Mouse (Mus musculus): ENCODE results near the gene Lyrm4.

The Lyrm4 gene

GRCm38 (mm10) chr13:36105591-36105990 is 11.7 kb downstream of the Lyrm4 start:
- no peak for DNase-seq (ENCODE audit: low read depth, low spot score)

DNA sequence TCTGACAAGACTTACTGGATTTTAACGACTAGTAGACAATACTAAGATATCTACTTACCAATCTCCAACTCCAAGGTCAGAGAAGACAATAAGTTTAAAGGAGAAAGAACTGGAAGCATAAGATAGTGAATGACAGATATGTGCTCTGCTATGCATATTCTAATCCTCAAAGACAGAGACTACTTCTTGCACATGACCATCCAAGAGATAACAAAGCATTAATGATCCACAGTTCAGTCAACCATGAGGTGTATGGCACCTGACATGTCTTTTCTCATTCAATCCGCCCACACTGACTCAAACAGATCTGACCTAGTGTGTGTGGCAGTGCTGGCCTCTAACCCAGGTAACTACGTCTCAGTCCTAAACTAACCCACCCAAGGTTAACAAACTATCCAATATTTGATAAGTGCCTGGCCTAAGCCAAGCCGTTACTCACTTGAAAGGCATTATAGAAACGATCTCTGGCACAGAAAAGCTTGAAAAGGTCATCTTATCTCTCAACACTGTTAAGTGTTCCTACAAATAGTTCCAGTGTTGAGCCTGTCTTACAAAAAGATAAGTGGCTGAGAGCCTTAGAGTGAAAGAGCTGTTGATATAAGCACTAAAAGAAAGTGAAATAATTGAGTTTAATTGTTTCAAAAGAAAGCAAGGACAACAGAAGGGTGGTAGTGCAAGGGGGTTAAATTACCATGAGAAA is 20.5 kb downstream of the Lyrm4 start:
- DNase-seq (ENCODE audit: low read depth, low spot score) = no peak

DNA sequence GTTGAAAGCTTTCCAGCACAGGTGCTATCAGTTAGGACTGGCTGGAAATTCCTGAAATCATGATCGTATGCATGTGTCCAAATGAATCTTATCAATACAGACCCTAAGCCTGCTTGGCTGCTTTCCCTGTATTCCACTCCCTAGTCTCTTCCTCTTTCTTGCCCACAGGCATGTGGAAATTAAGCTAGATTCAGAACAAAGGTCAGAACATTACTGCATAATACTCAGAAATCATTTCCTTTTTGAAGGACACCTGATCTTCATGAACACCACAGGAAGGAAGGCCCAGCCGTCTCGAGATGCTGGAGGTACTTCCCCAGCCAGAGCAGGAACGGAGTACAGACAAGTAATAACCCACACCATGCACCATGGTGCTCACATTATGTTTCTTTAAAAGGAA is 29.2 kb downstream of the Lyrm4 start:
- DNase-seq (ENCODE audit: low read depth, low spot score) = no peak

GRCm38 (mm10) chr13:36087427-36087826 is 29.9 kb downstream of the Lyrm4 start:
- DNase-seq (ENCODE audit: low read depth, low spot score) = no peak

DNA sequence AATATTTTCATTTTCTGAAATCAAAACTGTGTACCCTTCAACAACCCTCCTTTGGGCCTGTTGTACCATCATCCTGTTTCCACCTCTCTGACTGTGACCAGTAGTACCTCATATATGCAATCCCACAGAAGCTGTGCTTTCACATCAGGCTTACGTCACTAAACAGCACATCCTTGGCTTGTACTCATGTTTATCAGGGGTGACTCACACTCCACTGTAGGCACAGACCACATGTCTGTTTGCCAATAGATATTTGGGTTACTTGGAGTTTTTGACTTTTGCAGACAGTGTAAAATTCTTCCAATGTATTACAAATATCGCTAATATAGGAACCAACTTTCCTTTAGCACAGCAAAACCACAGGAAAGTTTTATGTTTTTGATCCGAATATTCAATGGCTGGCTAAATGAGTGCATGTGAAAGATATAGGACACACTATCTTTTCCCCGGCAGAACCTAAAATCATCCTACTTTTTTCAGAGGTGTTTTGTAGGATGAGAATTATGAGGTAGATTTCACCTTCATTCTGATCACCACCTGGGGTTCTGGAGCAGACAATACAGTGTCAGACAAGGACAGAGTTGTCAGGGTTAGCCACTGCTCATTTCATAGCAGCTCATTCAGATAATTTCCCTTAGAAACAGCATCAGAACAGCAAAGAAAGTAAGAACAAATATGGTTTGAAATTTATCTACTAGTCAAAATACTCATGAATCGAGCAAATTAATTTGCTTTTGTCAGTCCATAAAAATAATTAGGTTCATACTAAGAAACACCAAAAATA is 30.5 kb downstream of the Lyrm4 start:
- DNase-seq (ENCODE audit: low read depth, low spot score) = no peak

GRCm38 (mm10) chr13:36085971-36086370 is 31.4 kb downstream of the Lyrm4 start:
- DNase-seq (ENCODE audit: low read depth, low spot score) = no peak

DNA sequence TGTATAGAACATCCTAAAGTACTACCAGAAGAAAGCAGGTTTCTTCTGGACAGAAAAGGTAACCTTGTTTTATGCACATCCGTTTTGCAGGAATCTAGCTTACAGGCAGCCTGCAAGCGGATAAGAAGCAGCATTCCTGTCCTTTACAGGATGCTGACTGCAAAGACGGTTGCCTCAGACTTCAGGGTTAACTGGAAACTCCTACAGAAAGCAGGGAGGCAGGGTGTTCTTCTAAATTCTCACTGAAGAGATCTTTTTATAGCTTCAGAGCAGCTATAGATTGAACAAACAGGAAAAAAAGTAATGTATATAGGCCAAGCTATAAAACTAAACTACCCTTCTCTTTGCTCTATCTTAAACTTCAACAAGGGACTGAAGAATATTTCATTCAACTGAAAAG is 32.6 kb downstream of the Lyrm4 start:
- no peak for DNase-seq (ENCODE audit: low read depth, low spot score)

GRCm38 (mm10) chr13:36081591-36081990 is 35.7 kb downstream of the Lyrm4 start:
- DNase-seq (ENCODE audit: low read depth, low spot score) = no peak

DNA sequence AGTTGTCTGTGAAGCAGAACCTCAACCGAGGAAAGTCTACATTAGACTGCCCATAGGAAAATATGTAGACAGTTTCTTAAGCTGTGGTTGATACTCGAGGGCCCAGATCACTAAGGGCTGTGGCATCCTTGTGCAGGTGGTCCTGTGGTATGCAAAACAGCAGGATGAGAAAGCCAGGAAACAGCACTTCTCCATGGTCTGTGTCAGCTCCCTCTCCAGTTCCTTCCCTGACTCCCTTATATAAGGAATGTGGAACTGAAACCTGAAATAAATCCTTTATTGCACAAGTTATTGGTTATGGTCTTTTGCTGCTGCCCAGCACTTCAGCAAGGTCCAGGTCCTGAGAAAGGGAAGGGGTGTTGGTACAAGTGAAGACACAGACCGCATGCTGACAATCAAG is 42.8 kb downstream of the Lyrm4 start:
- DNase-seq (ENCODE audit: low read depth, low spot score) = no peak

GRCm38 (mm10) chr13:36066676-36067075 is 50.6 kb downstream of the Lyrm4 start:
- DNase-seq (ENCODE audit: low read depth, low spot score) = no peak

DNA sequence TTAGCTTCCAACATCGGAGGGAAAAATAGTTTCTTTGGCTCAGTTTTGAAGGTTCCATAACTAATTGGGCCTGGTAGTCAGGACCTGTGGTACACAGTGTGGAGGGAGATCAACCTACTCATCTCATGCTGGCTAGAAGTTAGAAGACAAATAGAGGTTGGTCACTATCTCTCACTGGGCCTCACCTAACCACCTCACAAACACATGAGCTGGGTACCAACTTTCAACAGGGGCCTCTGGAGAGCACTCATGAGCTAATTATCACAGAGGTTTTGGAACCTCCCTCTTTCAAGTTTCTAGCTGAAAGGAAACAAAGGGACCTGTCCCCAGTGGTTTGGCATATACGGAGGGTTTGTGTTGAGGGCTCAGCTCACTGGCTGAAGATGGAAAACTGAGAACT is 59.8 kb downstream of the Lyrm4 start:
- DNase-seq (ENCODE audit: low read depth, low spot score) = no peak

DNA sequence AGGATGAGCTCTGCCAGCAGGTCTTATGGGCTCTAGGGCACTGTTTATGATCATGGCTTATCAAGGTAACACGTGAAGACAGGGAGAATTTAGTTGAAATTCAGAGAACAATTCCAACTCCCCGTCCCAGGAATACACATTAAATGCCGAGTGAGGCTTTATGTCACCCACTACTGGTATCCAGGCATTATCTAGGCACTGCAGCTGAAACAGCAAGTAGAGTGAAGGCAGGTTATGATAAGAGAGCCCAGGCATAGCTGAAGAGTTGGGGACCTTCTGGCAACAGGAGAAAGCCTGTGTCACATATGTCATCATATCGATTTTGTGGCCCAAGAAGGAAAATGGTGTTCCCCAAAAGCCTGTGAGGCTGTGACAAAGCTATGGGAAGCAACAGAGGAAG is 60.4 kb downstream of the Lyrm4 start:
- no peak for DNase-seq (ENCODE audit: low read depth, low spot score)

DNA sequence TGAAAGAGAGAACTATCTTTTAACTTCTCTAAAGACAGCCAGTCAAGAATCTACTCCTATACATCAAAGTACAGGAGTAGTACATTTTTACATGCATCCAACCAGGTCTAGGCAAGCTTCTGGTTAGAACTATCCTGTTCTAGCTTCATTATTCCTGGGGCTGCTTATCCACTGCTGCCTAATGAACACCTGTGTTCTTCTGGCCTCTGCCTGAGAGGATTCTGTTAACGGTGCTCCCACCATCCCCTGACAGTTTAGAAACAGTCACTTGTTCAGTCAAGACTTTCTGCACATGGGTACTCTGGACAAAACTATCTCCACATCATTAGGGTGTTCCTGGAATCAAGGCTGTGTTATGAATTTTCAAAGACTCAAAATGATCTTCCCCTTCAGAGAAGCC is 60.8 kb downstream of the Lyrm4 start:
- no peak for DNase-seq (ENCODE audit: low read depth, low spot score)

DNA sequence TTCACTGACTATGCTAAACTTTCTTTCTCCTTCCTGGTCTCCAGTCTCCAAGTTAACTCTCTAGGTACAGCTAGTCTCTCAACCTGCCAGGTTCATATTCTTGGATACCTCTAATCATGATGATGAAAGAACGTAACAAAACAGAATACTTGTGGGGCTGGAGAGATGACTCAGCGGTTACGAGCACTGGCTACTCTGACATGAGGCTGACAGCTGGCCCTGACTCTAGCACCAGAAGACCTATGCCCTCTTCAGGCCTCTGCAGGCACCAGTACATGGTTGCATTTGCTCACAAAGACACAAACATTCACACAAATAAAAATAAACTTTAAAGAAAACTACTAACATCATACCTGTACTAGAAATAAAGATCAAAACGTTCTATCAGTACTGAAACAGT is 81.8 kb downstream of the Lyrm4 start:
- DNase-seq (ENCODE audit: low read depth, low spot score) = no peak

DNA sequence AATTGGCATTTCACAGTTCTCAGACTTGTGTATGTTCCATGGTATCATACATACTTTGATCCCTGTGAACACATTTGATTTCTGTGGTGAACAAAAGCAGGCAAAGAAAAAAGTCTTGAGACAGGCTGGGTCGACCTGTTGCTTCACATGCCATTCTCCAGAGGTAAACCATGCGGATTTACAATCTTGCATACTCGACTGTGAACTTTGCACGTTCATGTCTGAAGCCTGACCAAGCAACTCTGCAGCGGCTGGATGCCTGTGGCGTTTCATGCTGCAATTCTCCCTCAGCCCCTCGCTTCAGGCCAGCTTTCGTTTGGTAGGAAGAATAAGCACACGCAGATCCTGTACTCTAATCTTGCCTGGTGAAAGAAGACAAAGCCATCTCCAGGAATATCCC is 85.4 kb downstream of the Lyrm4 start:
- DNase-seq (ENCODE audit: low read depth, low spot score) = no peak

DNA sequence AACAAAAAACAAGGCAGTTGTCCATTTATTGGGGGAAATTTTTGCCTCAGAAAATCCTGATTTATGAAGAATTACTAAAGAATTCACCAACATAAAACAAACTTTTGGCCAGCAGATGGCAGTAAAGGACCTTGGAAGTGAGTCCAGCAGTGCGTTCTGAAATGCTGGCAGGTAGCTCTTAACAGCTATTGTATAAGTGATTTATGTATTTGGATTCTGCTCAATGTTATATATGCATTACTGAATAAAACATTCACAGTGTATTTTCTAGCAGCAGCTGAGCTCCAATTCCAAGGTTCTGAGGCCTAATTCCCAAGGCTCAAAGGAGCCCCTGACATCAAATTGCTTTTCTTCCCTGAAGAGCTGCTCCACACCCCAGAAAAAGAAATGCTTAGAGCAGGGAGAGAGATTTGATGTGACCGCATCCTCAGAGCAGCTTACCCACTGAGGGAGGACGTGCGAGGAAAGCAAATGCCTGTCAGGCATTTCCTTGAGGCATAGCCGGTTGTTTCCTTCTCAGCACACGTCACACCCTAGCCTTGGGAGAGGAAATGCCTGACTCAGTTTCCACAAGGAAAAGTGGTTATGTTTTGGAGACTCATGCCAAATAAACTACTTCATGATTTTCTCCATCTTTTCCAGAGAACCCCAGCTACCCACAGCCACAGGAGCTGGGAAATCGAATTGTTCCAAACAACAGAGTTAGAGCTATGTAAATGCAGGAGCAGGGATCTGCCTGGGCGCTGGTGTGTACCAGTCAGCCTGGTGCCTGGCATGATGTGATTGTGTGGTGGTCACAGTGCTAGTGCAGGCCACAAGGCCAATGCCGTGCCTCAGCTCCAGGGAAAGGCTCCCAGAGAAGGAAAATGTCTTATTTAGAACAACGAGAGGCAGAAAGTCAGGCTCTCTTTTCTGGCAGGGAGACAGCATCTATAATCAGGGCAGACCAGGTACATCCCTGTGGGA is 97.7 kb downstream of the Lyrm4 start:
- peak; percentile 85 for DNase-seq (ENCODE audit: low read depth, low spot score)

GRCm38 (mm10) chr13:36018017-36018416 is 99.3 kb downstream of the Lyrm4 start:
- no peak for DNase-seq (ENCODE audit: low read depth, low spot score)

GRCm38 (mm10) chr13:36015636-36016035 is 101.7 kb downstream of the Lyrm4 start:
- no peak for DNase-seq (ENCODE audit: low read depth, low spot score)

GRCm38 (mm10) chr13:36009981-36010380 is 107.3 kb downstream of the Lyrm4 start:
- DNase-seq (ENCODE audit: low read depth, low spot score) = no peak

- no peak for DNase-seq (ENCODE audit: low read depth, low spot score)
Measured at GRCm38 (mm10) chr13:36000798-36001197, 116.5 kb downstream of the Lyrm4 start.

DNA sequence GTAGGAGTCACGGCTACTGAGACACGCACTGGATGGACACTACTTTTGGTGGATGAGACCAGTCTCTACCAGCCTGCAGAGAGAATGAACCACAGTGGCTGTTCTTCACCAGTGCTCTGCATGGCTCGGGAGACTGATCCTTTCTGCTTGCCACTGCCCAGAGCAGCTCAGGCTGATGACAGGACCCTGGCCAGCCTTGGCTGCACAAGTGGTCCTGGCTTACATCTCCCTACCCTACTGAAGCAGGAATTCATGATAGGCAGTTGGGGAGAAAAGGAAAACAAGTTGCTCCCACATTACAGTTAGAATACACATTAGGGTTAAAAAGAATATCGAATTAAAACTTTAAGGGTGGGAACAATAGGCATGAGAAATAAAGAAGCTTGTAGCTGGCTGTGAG is 119.7 kb downstream of the Lyrm4 start:
- no peak for DNase-seq (ENCODE audit: low read depth, low spot score)

Measured in mesoderm, embryonic 11.5 days (tissue).